Mouse (Mus musculus): ENCODE measurements around the gene Sptssa. TPM values are rescaled to one million over a fixed set of nuclear protein-coding genes. Genes with fewer than 3 reads are reported as not detected.
A peak's percentile ranks its signal among the peaks of the same experiment; 100 is the strongest.

Sptssa gene
- polyA plus RNA-seq, 1 experiment from 2014 or later, result 210 TPM

DNA sequence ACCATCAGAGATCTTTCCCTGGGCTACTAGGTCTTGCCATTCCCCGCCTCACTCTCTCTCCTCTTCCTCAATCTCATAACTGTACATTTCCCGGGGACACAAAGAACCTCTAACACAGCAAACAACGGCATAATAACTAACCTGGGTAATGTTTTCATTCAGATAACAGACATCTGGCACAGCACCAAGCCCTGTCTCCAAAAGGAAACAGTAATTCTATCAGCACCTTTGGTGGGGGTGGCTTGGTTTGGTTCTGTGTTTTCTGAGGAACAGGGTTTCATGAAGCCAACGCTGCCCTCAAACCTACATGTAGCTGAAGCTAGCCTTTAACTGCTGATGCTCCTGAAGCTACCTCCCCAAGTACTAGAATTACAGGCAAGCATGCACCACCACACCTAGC lies 2.2 kb downstream of the Sptssa start:
- H3K9ac ChIP-seq (replicated peaks), result 0 out of 2 replicates have a peak overlapping the region, but pooled peaks have one; percentile 36
- 0 out of 2 replicates have a peak, but pooled peaks cover 6% of the 10 kb centered on the region for H3K36me3 ChIP-seq
- H3K27me3 ChIP-seq (replicated peaks), result no peaks in the 10 kb centered on the region
- H3K27ac ChIP-seq (replicated peaks), result no peak overlapping the region
- H3K4me1 ChIP-seq, result peaks cover 42% of the 10 kb centered on the region
- peak overlapping the region; percentile 77 for H3K4me2 ChIP-seq
- no peak overlapping the region for H3K4me3 ChIP-seq (replicated peaks)
- H3K9me3 ChIP-seq (replicated peaks), result no peaks in the 10 kb centered on the region
- 86% methylated on average over 4 of the region's 4 CpGs for WGBS
- no peak for ATAC-seq (ENCODE audit: low FRiP score)

DNA sequence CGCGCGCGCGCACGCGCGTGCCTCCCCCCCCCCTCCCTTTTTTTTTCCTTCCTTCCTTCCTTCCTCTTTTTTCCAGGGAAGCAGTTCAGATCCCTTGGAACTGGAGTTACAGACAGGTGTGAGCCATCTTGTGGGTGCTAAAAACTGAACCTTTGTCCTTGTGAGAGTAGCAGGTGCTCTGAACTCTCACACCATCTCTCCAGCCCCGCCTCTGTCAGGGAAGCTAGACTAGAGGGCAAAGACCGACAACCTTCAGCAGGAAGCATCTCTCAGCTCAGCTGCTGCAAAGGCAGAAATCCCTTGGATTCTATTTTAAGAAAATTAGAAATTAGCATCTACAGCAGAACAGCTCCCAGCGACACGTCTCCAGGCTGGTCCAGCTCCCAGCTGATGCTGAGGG lies 4.0 kb downstream of the Sptssa start:
- 80% methylated on average over 12 of the region's 12 CpGs for WGBS
- 0 out of 2 replicates have a peak overlapping the region, but pooled peaks have one; percentile 7 for H3K4me2 ChIP-seq
- peaks cover 12% of the 10 kb centered on the region; the same call in 1 of the 2 replicates for H3K36me3 ChIP-seq
- no peaks in the 10 kb centered on the region for H3K27me3 ChIP-seq (replicated peaks)
- H3K9ac ChIP-seq (replicated peaks), result no peak overlapping the region
- no peak overlapping the region for H3K4me3 ChIP-seq (replicated peaks)
- no peaks in the 10 kb centered on the region for H3K9me3 ChIP-seq (replicated peaks)
- peak overlapping the region; percentile 57 for H3K27ac ChIP-seq (replicated peaks)
- H3K4me1 ChIP-seq, result peaks cover 42% of the 10 kb centered on the region
- ATAC-seq (ENCODE audit: low FRiP score), result no peak

DNA sequence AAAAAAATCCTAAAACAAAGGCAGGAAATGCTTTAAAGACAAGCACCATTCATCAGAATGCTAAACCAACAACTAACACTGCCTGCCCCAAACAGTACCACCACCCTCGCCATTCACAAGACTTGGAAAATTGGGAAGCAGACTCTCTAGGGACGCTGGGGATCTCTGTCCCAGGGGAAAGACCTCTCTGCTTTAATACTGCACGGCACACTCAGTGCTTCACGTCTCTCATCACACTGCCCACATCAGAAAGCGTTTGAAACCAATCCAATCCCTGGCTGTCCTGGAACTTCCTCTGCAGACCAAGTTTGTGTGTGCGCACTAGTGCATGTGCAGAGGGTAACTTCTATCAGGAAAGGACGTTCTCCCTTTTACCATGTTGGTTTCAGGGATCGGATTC lies 4.6 kb downstream of the Sptssa start:
- Histone ChIP-seq H3K4me2 (0 out of 2 replicates have a peak overlapping the region, but pooled peaks have one; percentile 7), H3K27me3 (replicated peaks) (no peaks in the 10 kb centered on the region), H3K36me3 (peaks cover 12% of the 10 kb centered on the region; the same call in 1 of the 2 replicates), H3K4me3 (replicated peaks) (no peak overlapping the region), H3K9ac (replicated peaks) (no peak overlapping the region), H3K27ac (replicated peaks) (peak overlapping the region; percentile 57), H3K4me1 (peaks cover 37% of the 10 kb centered on the region), H3K9me3 (replicated peaks) (no peaks in the 10 kb centered on the region)
- no peak for ATAC-seq (ENCODE audit: low FRiP score)
- WGBS, result 42% methylated on average over 8 of the region's 8 CpGs

DNA sequence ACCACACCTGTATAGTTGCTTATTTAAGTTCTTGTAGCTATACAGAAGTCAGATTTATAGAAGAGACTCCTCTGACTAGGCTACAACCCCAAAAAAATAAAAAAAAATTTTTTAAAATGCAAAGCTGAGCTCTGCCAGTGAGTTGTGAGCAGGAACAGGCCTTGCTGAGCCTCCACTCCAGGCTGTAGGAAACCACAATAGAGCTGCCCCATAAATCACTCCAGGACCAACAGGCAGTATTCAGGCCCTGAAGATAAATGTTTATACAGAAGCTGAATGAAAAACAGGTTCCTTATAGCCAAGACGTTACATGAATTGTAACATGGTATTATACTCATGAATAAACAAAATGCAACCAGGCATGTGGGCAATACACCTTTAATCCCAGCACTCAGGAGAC lies 5.2 kb downstream of the Sptssa start:
- 3% methylated on average over 1 of the region's 1 CpGs for WGBS
- H3K4me2 ChIP-seq, result no peak overlapping the region
- peaks cover 34% of the 10 kb centered on the region for H3K4me1 ChIP-seq
- no peaks in the 10 kb centered on the region for H3K27me3 ChIP-seq (replicated peaks)
- no peak overlapping the region for H3K4me3 ChIP-seq (replicated peaks)
- H3K27ac ChIP-seq (replicated peaks), result no peak overlapping the region
- no peak overlapping the region for H3K9ac ChIP-seq (replicated peaks)
- no peak; the same call in 1 of the 2 replicates for ATAC-seq (ENCODE audit: low FRiP score)
- peaks cover 15% of the 10 kb centered on the region; the same call in 1 of the 2 replicates for H3K36me3 ChIP-seq
- no peaks in the 10 kb centered on the region for H3K9me3 ChIP-seq (replicated peaks)

DNA sequence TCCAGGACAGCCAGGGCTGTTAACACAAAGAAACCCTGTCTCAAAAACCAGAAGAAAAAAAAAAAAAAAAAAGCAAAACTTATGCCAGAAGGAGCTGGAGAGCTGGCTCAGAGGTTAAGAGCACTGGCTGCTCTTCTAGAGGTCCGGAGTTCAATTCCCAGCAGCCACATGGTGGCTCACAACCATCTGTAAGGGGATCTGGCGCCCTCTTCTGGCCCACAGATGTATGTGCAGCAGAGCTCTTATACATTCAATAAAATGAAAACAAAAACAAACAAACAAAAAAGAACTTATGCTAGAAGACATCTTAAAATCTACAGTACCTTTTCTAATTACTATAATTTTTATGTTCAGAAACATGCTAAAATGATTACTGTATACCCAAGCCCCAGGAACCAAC lies 11.4 kb downstream of the Sptssa start:
- Histone ChIP-seq H3K36me3 (peaks cover 11% of the 10 kb centered on the region; the same call in 1 of the 2 replicates), H3K27ac (replicated peaks) (no peak overlapping the region), H3K4me3 (replicated peaks) (no peak overlapping the region), H3K9me3 (replicated peaks) (no peaks in the 10 kb centered on the region), H3K9ac (replicated peaks) (no peak overlapping the region), H3K27me3 (replicated peaks) (no peaks in the 10 kb centered on the region), H3K4me1 (no peaks in the 10 kb centered on the region), H3K4me2 (no peak overlapping the region)
- WGBS, result 78% methylated on average over 2 of the region's 2 CpGs
- no peak for ATAC-seq (ENCODE audit: low FRiP score)

DNA sequence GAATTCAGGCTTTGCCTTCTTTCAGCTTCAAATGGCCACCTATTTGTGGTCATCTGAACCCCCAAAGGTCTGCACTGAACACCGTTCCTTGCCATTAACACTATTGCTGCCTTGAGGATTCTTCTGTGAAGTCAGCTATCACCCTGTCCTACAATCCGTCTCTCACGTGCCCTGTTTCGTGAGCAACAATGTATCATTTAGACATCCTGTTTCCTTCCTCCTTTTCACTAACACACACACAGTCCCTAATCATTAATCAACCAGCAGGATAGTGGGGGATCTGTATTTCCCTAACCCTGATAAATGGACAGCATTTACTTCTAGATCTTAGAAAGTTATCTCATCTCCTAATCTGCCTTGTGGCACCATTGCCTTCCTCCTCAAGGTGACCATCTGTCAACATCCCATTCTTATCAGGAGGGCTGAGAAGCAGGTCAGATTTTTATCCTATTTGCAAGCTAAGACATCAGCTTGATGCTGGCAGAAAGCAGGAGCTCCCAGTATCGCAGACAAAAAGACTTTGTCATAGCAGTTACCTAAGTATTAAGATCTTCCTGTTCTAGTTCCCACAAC lies 13.0 kb downstream of the Sptssa start:
- Histone ChIP-seq H3K9ac (replicated peaks) (no peak overlapping the region), H3K4me2 (no peak overlapping the region), H3K4me3 (replicated peaks) (no peak overlapping the region), H3K36me3 (peaks cover 9% of the 10 kb centered on the region; the same call in 1 of the 2 replicates), H3K9me3 (replicated peaks) (no peaks in the 10 kb centered on the region), H3K27me3 (replicated peaks) (no peaks in the 10 kb centered on the region), H3K27ac (replicated peaks) (no peak overlapping the region; the same call in 1 of the 2 replicates), H3K4me1 (no peaks in the 10 kb centered on the region)
- WGBS, result 66% methylated on average over 5 of the region's 5 CpGs
- ATAC-seq (ENCODE audit: low FRiP score), result no peak

DNA sequence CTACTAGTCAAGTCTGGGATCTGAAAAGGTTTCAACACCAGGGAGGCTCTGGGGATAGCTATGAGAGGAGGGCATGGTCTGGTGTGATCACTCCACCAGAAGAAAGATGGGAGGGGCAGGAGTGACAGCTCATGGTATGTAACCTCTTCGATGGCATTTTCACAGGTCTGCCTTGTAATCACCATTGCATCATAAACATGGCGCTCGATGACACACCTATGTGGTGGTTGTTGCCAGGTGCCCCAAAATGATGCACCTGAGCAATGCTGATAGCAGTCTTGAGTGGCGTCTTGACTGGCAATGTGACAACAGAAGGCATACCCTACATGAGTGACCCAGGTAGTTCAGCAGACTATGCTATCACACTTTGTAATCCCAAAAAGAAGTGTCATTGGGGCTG lies 15.0 kb downstream of the Sptssa start:
- WGBS, result 97% methylated on average over 4 of the region's 4 CpGs
- Histone ChIP-seq H3K4me3 (replicated peaks) (no peak overlapping the region), H3K4me1 (no peaks in the 10 kb centered on the region), H3K27ac (replicated peaks) (no peak overlapping the region), H3K36me3 (no peaks in the 10 kb centered on the region), H3K27me3 (replicated peaks) (no peaks in the 10 kb centered on the region), H3K9me3 (replicated peaks) (no peaks in the 10 kb centered on the region), H3K4me2 (no peak overlapping the region), H3K9ac (replicated peaks) (no peak overlapping the region)
- no peak for ATAC-seq (ENCODE audit: low FRiP score)

DNA sequence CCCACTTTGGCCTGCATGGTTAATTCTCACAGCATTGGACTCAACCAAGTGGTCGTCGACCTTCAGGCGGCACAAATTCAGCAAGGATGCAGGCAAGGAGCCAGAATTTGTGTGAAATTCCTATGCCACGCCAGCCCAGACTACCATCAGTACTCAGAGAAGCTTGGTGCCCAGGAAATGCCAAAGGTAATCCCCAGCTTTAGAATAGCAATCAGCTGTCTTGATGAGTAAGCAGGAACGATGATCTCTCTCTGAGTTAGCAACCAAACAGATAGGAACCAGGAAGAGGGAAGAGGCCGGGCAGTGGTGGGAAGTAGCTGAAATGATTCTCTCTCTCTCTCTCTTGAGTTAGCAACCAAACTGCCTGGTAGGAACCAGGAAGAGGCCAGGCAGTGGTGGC lies 16.1 kb downstream of the Sptssa start:
- Histone ChIP-seq H3K4me1 (no peaks in the 10 kb centered on the region), H3K9ac (replicated peaks) (no peak overlapping the region), H3K27ac (replicated peaks) (no peak overlapping the region), H3K9me3 (replicated peaks) (no peaks in the 10 kb centered on the region), H3K27me3 (replicated peaks) (no peaks in the 10 kb centered on the region), H3K4me2 (no peak overlapping the region), H3K36me3 (no peaks in the 10 kb centered on the region), H3K4me3 (replicated peaks) (no peak overlapping the region)
- 91% methylated on average over 6 of the region's 6 CpGs for WGBS
- ATAC-seq (ENCODE audit: low FRiP score), result no peak

DNA sequence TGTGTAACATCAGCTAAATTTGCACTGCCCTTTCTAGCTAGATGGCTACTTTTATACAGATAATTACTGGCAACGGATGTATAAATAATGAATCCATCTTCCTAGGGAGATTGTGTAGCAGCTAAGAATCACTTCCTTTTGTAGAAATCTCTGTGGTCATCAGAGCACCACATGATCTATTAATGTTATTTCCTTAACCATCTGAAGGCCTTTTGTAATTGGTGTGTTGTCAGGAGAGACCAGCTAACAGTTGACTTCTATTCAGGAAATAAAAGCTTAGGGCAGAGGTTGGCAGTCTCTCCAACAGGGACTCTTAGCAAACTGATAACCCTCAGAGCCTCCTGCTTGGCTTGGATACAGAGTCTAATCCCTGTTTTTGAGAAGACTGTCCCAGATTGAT lies 19.3 kb downstream of the Sptssa start:
- 84% methylated on average over 1 of the region's 1 CpGs for WGBS

DNA sequence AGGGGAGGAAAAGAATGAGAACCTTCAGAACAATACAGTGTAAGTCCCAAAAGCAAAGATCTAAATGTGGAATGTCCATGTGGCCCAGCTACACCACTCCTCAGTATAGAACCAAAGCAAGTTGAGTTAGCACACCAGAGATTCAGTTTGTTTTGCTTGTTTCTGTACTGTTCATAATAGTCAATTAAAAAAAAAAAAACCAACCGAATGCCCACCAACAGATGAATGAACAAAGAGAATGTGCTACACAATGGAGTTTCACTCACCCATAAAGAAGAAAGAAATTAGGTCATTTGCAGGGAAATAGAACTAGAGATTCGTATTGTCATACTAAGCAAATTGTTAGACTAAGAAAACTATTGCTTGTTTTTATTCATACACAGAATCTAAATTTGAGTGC lies 24.2 kb downstream of the Sptssa start:
- WGBS, result 75% methylated on average over 2 of the region's 2 CpGs
- Histone ChIP-seq H3K27ac (replicated peaks) (no peak overlapping the region), H3K4me2 (no peak overlapping the region), H3K4me1 (no peaks in the 10 kb centered on the region), H3K9me3 (replicated peaks) (no peaks in the 10 kb centered on the region), H3K27me3 (replicated peaks) (no peaks in the 10 kb centered on the region), H3K36me3 (no peaks in the 10 kb centered on the region), H3K4me3 (replicated peaks) (no peak overlapping the region), H3K9ac (replicated peaks) (no peak overlapping the region)
- no peak for ATAC-seq (ENCODE audit: low FRiP score)

More for the DNA sequence above, 19.3 kb downstream of the Sptssa start:
- H3K27ac ChIP-seq (replicated peaks), result no peak overlapping the region
- H3K9me3 ChIP-seq (replicated peaks), result no peaks in the 10 kb centered on the region
- no peaks in the 10 kb centered on the region for H3K4me1 ChIP-seq
- no peak for ATAC-seq (ENCODE audit: low FRiP score)
- H3K36me3 ChIP-seq, result no peaks in the 10 kb centered on the region
- no peak overlapping the region for H3K4me2 ChIP-seq
- H3K4me3 ChIP-seq (replicated peaks), result no peak overlapping the region
- no peaks in the 10 kb centered on the region for H3K27me3 ChIP-seq (replicated peaks)
- H3K9ac ChIP-seq (replicated peaks), result no peak overlapping the region

DNA sequence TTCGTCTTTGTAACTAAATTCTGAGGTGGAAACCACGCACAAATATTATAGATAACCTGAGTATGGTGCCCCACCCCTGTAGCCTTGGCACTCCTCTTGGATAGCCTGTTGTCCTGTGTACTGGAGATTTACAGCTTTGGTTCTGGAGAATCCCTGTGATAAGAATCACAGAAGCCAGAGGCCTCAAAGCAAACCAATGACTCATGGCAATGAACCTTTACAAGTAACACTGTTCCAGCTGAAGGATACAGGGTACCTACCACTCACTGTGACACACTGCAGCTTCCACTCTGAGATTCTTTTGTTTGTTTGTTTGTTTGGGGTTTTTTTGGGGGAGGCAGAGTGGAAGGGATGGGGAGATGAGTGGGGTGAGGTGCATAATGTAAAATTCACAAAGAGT lies 34.4 kb downstream of the Sptssa start:
- Histone ChIP-seq H3K4me3 (replicated peaks) (no peak overlapping the region), H3K27me3 (replicated peaks) (no peaks in the 10 kb centered on the region), H3K27ac (replicated peaks) (no peak overlapping the region), H3K9ac (replicated peaks) (no peak overlapping the region), H3K36me3 (no peaks in the 10 kb centered on the region), H3K4me2 (no peak overlapping the region), H3K4me1 (no peaks in the 10 kb centered on the region), H3K9me3 (replicated peaks) (no peaks in the 10 kb centered on the region)
- 98% methylated on average over 2 of the region's 2 CpGs for WGBS
- no peak for ATAC-seq (ENCODE audit: low FRiP score)

DNA sequence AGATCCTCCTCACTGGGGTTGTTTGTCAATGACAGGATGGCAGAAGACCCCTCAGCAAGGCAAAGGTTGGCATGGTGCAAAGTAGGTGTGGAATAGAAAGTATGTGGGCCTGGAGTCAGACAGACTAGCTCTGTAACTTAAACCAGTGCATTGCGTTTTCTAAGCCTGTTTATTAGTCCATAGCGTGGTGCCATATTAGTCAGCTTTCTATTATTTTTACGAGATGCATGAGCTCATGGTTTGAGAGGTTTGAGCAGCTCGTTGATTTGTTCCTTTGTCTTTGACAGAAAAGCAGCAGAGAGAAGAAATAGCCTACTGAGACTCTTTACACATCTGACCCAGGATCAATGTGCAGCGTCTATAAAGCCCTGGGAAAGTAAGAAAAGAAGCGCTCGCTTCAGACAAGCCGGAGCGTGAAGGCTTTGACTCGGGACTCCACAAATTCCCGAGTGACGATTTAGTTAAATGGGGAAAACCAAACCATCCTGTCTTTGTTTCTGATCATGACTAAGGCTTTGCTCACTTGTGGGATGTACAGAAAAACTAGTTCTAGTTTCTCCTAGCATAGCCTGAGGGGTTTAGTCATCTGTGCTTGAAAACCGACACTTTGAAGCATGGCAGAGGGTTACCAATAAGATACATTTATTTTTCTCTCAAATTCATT lies 36.2 kb downstream of the Sptssa start:
- no peak for ATAC-seq (ENCODE audit: low FRiP score)
- no peak overlapping the region for H3K4me3 ChIP-seq (replicated peaks)
- no peak overlapping the region for H3K9ac ChIP-seq (replicated peaks)
- no peaks in the 10 kb centered on the region for H3K4me1 ChIP-seq
- WGBS, result 55% methylated on average over 13 of the region's 13 CpGs
- H3K4me2 ChIP-seq, result no peak overlapping the region
- no peaks in the 10 kb centered on the region for H3K27me3 ChIP-seq (replicated peaks)
- H3K36me3 ChIP-seq, result no peaks in the 10 kb centered on the region
- H3K9me3 ChIP-seq (replicated peaks), result no peaks in the 10 kb centered on the region
- no peak overlapping the region for H3K27ac ChIP-seq (replicated peaks)
